Mouse (Mus musculus) MEL (cell line): ENCODE measurements around the gene Ranbp10. TPM values are rescaled to one million over a fixed set of nuclear protein-coding genes. Genes with fewer than 3 reads are reported as not detected.

ENCODE experiments used
- DNase-seq: peaks from one replicate; pipeline ENCODE4 v3.0.0; 2011; ENCODE audit warnings: low read depth, low spot score
- H3K27ac ChIP-seq: 2 replicates; pipeline ENCODE4 v1.5.1; 2012; ENCODE audit warnings: low read depth, mild to moderate bottlenecking, control low read depth, low read length, moderate library complexity; ENCODE audit not compliant: control insufficient read depth
- H3K27me3 ChIP-seq, 2 experiments: fragments of 150-350 bp in 1 of 2; sonication (generic) in 1 of 2; 2 replicates each; pipeline ENCODE4 v1.6.1; 2012; ENCODE audit warnings: low read length in 2 of 2, mild to moderate bottlenecking in 2 of 2, improper control_type of control experiment in 1 of 2, moderate library complexity in 1 of 2; ENCODE audit not compliant: insufficient read depth in 2 of 2, control insufficient read depth in 1 of 2
- H3K36me3 ChIP-seq, 2 experiments: 2 replicates each; pipeline ENCODE4 v1.6.1; 2012 to 2014; ENCODE audit warnings: low read length in 2 of 2, improper control_type of control experiment in 1 of 2, inconsistent platforms in 1 of 2, mild to moderate bottlenecking in 1 of 2; ENCODE audit not compliant: insufficient read depth in 2 of 2, control insufficient read depth in 1 of 2
- H3K4me1 ChIP-seq, 2 experiments: fragments of 150-350 bp in 1 of 2; sonication (generic) in 1 of 2; 2 replicates each; pipeline ENCODE4 v1.6.1; 2012; ENCODE audit warnings: low read length in 2 of 2, improper control_type of control experiment in 1 of 2, mild to moderate bottlenecking in 1 of 2; ENCODE audit not compliant: insufficient read depth in 2 of 2, control insufficient read depth in 1 of 2
- H3K4me3 ChIP-seq, 2 experiments: fragments of 150-350 bp in 1 of 2; sonication (generic) in 1 of 2; 2 replicates each; pipeline ENCODE4 v1.5.1; 2012; ENCODE audit warnings: low read depth in 2 of 2, low read length in 2 of 2, mild to moderate bottlenecking in 2 of 2, moderate library complexity in 2 of 2, control low read depth in 1 of 2, improper control_type of control experiment in 1 of 2; ENCODE audit not compliant: control insufficient read depth in 1 of 2, insufficient read depth in 1 of 2
- H3K79me2 ChIP-seq: 2 replicates; pipeline ENCODE4 v1.6.1; 2012; ENCODE audit warnings: mild to moderate bottlenecking, low read length, moderate library complexity; ENCODE audit not compliant: control insufficient read depth, poor library complexity, insufficient read depth
- H3K9ac ChIP-seq: 2 replicates; pipeline ENCODE4 v1.6.1; 2012; ENCODE audit warnings: low read depth, mild to moderate bottlenecking, control low read depth, low read length, moderate library complexity; ENCODE audit not compliant: control insufficient read depth, poor library complexity, severe bottlenecking
- H3K9me3 ChIP-seq: fragments of 150-350 bp; sonication (generic); replicated peaks from 2 replicates; pipeline ENCODE4 v1.6.1; 2012; ENCODE audit warnings: mild to moderate bottlenecking, low read length, improper control_type of control experiment, moderate library complexity; ENCODE audit not compliant: insufficient read depth
- CHD1 ChIP-seq: IDR thresholded peaks from 2 replicates; pipeline ENCODE4 v1.6.1; 2012; ENCODE audit warnings: low read depth, mild to moderate bottlenecking, inconsistent platforms, low read length, improper control_type of control experiment
- E2F4 ChIP-seq: IDR thresholded peaks from 2 replicates; pipeline ENCODE4 v1.6.1; 2011; ENCODE audit warnings: low read depth, low read length, improper control_type of control experiment, borderline replicate concordance
- ELF1 ChIP-seq: IDR thresholded peaks from 2 replicates; pipeline ENCODE4 v1.6.1; 2014; ENCODE audit warnings: low read depth, mild to moderate bottlenecking, inconsistent platforms, low read length, improper control_type of control experiment, moderate library complexity
- ETS1 ChIP-seq: IDR thresholded peaks from 2 replicates; pipeline ENCODE4 v1.6.1; 2012; ENCODE audit warnings: low read depth, mild to moderate bottlenecking, inconsistent platforms, low read length, improper control_type of control experiment, moderate library complexity
- GABPA ChIP-seq: IDR thresholded peaks from 2 replicates; pipeline ENCODE4 v1.6.1; 2012; ENCODE audit warnings: low read depth, mild to moderate bottlenecking, inconsistent platforms, low read length, improper control_type of control experiment, moderate library complexity
- HCFC1 ChIP-seq: IDR thresholded peaks from 2 replicates; pipeline ENCODE4 v1.6.1; 2012; ENCODE audit warnings: low read depth, mild to moderate bottlenecking, inconsistent platforms, low read length, improper control_type of control experiment, moderate library complexity
- KAT2A ChIP-seq: conservative IDR thresholded peaks from 2 replicates; pipeline ENCODE4 v1.6.1; 2012; ENCODE audit warnings: low read depth, low read length, improper control_type of control experiment, inconsistent platforms
- MAFK ChIP-seq: IDR thresholded peaks from 2 replicates; pipeline ENCODE4 v1.6.1; 2011; ENCODE audit warnings: low read depth, mild to moderate bottlenecking, low read length, improper control_type of control experiment, borderline replicate concordance
- MEF2A ChIP-seq: IDR thresholded peaks from 2 replicates; pipeline ENCODE4 v1.6.1; 2014; ENCODE audit warnings: low read depth, mild to moderate bottlenecking, inconsistent platforms, low read length, improper control_type of control experiment; ENCODE audit not compliant: poor library complexity, insufficient replicate concordance, severe bottlenecking; ENCODE audit errors: extremely low read depth
- MXI1 ChIP-seq: IDR thresholded peaks from 2 replicates; pipeline ENCODE4 v1.6.1; 2011; ENCODE audit warnings: mild to moderate bottlenecking, low read depth, low read length, improper control_type of control experiment
- MYB ChIP-seq: IDR thresholded peaks from 2 replicates; pipeline ENCODE4 v1.6.1; 2011; ENCODE audit warnings: mild to moderate bottlenecking, low read depth, low read length, improper control_type of control experiment
- NRF1 ChIP-seq: IDR thresholded peaks from 2 replicates; pipeline ENCODE4 v1.6.1; 2014; ENCODE audit warnings: low read depth, mild to moderate bottlenecking, inconsistent platforms, low read length, improper control_type of control experiment, moderate library complexity; ENCODE audit not compliant: poor library complexity, insufficient read depth, severe bottlenecking
- POLR2A ChIP-seq, 2 experiments: IDR thresholded peaks; 2 replicates each; pipeline ENCODE4 v1.6.1; 2011 to 2012; ENCODE audit warnings: low read length in 2 of 2, mild to moderate bottlenecking in 2 of 2, control low read depth in 1 of 2, improper control_type of control experiment in 1 of 2, low read depth in 1 of 2, moderate library complexity in 1 of 2; ENCODE audit not compliant: control insufficient read depth in 1 of 2, insufficient read depth in 1 of 2, poor library complexity in 1 of 2
- POLR2AphosphoS5 ChIP-seq: IDR thresholded peaks from 2 replicates; pipeline ENCODE4 v1.6.1; 2012; ENCODE audit warnings: low read depth, borderline replicate concordance, mild to moderate bottlenecking, inconsistent platforms, low read length, moderate library complexity, mixed read lengths
- RAD21 ChIP-seq: IDR thresholded peaks from 2 replicates; pipeline ENCODE4 v1.6.1; 2011; ENCODE audit warnings: mild to moderate bottlenecking, low read depth, low read length, improper control_type of control experiment
- RCOR1 ChIP-seq: IDR thresholded peaks from 2 replicates; pipeline ENCODE4 v1.6.1; 2012; ENCODE audit warnings: low read depth, mild to moderate bottlenecking, inconsistent platforms, low read length, improper control_type of control experiment
- SIN3A ChIP-seq: IDR thresholded peaks from 2 replicates; pipeline ENCODE4 v1.6.1; 2012; ENCODE audit warnings: low read length, improper control_type of control experiment, inconsistent platforms
- SMC3 ChIP-seq: IDR thresholded peaks from 2 replicates; pipeline ENCODE4 v1.6.1; 2011; ENCODE audit warnings: low read depth, low read length, improper control_type of control experiment
- TAL1 ChIP-seq: IDR thresholded peaks from 2 replicates; pipeline ENCODE4 v1.6.1; 2012; ENCODE audit warnings: mild to moderate bottlenecking, inconsistent platforms, low read length, moderate library complexity, mixed read lengths
- USF1 ChIP-seq: IDR thresholded peaks from 2 replicates; pipeline ENCODE4 v1.6.1; 2014; ENCODE audit warnings: low read depth, mild to moderate bottlenecking, inconsistent platforms, low read length, improper control_type of control experiment, moderate library complexity
- USF2 ChIP-seq, 2 experiments: IDR thresholded peaks; 2 replicates each; pipeline ENCODE4 v1.6.1; 2011 to 2012; ENCODE audit warnings: improper control_type of control experiment in 2 of 2, low read length in 2 of 2, borderline replicate concordance in 1 of 2, inconsistent platforms in 1 of 2, low read depth in 1 of 2, mild to moderate bottlenecking in 1 of 2; ENCODE audit not compliant: insufficient read depth in 1 of 2
- ZKSCAN1 ChIP-seq: IDR thresholded peaks from 2 replicates; pipeline ENCODE4 v1.6.1; 2012; ENCODE audit warnings: low read depth, mild to moderate bottlenecking, inconsistent platforms, low read length, improper control_type of control experiment, moderate library complexity
- ZNF384 ChIP-seq: IDR thresholded peaks from 2 replicates; pipeline ENCODE4 v1.6.1; 2012; ENCODE audit warnings: low read depth, mild to moderate bottlenecking, inconsistent platforms, low read length, improper control_type of control experiment
- polyA plus RNA-seq, 2 experiments: library from polyadenylated mRNA; stranded (reverse) in 1 of 2; unstranded in 1 of 2; fragments of >175 nt in 1 of 2; fragments of >200 nt in 1 of 2; gene quantifications; 2 replicates each; pipeline versions ENCODE4 v1.2.1 to v1.2.4; 2012; ENCODE audit warnings: low replicate concordance in 2 of 2, low read depth in 1 of 2; ENCODE audit not compliant: insufficient read length in 2 of 2, insufficient read depth in 1 of 2, missing spikeins in 1 of 2
- total RNA-seq: library from RNA; depleted of rRNA; stranded (reverse); fragments of 300-350 nt; gene quantifications from 2 replicates; pipeline ENCODE4 v1.2.3, GENCODE M21; 2012

The Ranbp10 gene
- total and polyA plus RNA-seq, 3 experiments: 7.4 to 22.1 TPM; not detected in 1

- no peak for DNase-seq
- peaks cover 4 to 6% of the 10 kb centered on the region in 2 experiments for H3K4me1 ChIP-seq
- H3K27me3 ChIP-seq: no peaks in the 10 kb centered on the region
- no peak overlapping the region for H3K4me3 ChIP-seq
- H3K27ac ChIP-seq: no peak overlapping the region
- no peak overlapping the region for H3K9ac ChIP-seq
- no peak for TF ChIP-seq MEF2A
- TF ChIP-seq RCOR1: no peak
- no peak for TF ChIP-seq GABPA
- TF ChIP-seq ZNF384: no peak
- no peak for TF ChIP-seq MXI1
- no peak for TF ChIP-seq MYB
- no peak for TF ChIP-seq SIN3A
- no peak for TF ChIP-seq ZKSCAN1
- TF ChIP-seq HCFC1: no peak
- TF ChIP-seq USF2 (IDR thresholded peaks at IDR 0.05; ENCODE audit: borderline replicate concordance in 1 of 2, insufficient read depth in 1 of 2, low read depth in 1 of 2, low read length in 2 of 2): no peak
- H3K36me3 ChIP-seq: peaks cover 2 to 6% of the 10 kb centered on the region in 2 experiments; a peak in 3 of 4 replicates
- H3K9me3 ChIP-seq: no peaks in the 10 kb centered on the region
- H3K79me2 ChIP-seq: no peaks in the 10 kb centered on the region
These were observed 53.7 kb downstream of the Ranbp10 start for GRCm38 (mm10) chr8:105773441-105773861.

GRCm38 (mm10) chr8:105771398-105772175 is 55.6 kb downstream of the Ranbp10 start:
- no peak overlapping the region for H3K4me3 ChIP-seq
- no peak overlapping the region for H3K9ac ChIP-seq
- H3K79me2 ChIP-seq: no peaks in the 10 kb centered on the region
- TF ChIP-seq NRF1: no peak
- TF ChIP-seq POLR2AphosphoS5: no peak
- no peak for TF ChIP-seq MXI1
- TF ChIP-seq E2F4: no peak
- TF ChIP-seq ELF1: no peak
- TF ChIP-seq RAD21: no peak
- no peak for TF ChIP-seq MYB
- no peak for TF ChIP-seq ZKSCAN1
- TF ChIP-seq KAT2A: no peak
- no peak for TF ChIP-seq TAL1
- TF ChIP-seq SMC3: no peak
- TF ChIP-seq USF1: no peak
- TF ChIP-seq MAFK: no peak
- no peak for TF ChIP-seq CHD1
- no peak for TF ChIP-seq POLR2A (IDR thresholded peaks at IDR 0.05; ENCODE audit: control insufficient read depth in 1 of 2, insufficient read depth in 1 of 2, low read depth in 1 of 2, low read length in 2 of 2, poor library complexity in 1 of 2)
- TF ChIP-seq SIN3A: no peak
- no peak for TF ChIP-seq ETS1
- no peak overlapping the region for H3K27ac ChIP-seq
- no peaks in the 10 kb centered on the region for H3K27me3 ChIP-seq
- no peak for DNase-seq
- H3K4me1 ChIP-seq: no peaks in the 10 kb centered on the region
- H3K9me3 ChIP-seq: no peaks in the 10 kb centered on the region
- no peaks in the 10 kb centered on the region for H3K36me3 ChIP-seq
